Mouse (Mus musculus) mesoderm, embryonic 11.5 days (tissue): ENCODE measurements at regions not wholly inside any gene's neighbourhood (a gene's known extent, or its start where the extent isn't known, plus 50 kb on each side); places are given as distances from the start of the nearest gene placed in this dataset.

ENCODE experiments used
- DNase-seq: peaks from one replicate; pipeline ENCODE4 v3.0.0-alpha.2; 2012; ENCODE audit warnings: low read depth, low spot score

DNA sequence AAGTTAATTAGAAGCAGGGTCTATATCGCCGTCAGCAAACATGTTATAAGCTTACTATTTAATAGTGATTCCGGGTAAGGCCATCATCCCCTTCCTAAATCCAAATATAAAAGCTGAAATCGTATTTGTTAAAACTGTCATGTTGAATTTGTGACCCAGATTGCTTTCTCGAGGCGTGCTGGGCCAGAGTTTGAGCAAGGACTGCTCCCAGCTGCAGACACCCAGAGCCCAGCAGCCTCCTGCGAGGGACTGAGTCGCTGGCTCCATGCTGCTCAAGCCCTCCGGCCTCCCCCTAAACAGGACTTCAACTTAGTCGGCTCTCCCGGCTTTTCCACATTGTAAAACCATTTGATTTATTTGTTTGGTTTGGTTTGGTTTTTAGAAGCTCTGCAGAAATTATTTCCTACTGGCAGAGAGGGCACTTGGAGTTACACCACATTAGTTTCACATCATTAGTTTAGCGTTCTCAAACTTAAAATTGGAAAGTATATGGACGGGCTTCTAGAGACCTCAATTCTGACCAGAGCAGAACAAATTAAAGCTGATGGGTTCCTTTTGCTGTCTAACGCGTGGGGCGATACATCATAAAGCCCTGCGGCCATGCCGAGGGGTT lies 126.4 kb upstream of the Pitx1 start:
- peak; percentile 54 for DNase-seq

DNA sequence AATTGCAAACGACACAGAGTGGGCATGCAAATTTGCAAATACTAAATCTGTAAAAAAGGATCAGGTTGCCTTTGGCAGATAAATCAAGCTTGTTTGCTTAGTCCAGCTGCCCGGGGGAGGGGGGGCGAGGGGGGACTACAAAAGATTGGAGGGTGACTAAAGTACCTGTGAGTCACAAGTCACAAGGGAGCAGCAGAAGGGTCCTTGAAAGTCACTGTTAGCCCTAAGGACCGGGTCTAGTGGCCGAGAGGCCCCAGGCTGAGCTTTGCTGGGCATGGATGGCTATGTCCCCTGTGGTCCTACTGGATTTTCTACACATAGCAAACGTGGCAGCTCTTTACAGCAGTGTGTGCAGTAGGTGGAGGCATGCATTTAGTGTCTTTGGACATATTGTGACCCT lies 118.4 kb upstream of the Pitx1 start:
- DNase-seq, result no peak

DNA sequence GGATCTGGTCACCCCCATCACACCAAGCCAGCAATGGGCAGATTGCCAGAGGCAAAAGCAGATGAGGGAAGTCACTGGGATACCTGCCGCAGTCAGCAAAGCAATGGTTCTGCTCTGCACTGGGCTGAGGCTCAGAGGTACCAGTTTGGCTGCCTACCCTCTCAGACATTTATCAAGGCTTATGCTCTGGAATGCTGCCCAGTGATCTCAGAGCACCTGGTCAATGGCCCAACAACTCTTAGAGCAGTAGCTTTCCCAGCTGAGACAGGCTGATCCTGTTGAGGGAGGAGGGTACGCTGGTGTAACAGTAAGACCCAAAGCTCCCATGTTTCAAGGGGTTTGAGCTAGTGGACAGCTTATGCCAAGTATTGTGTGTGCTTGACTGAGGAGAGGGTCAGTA lies 117.4 kb upstream of the Pitx1 start:
- no peak for DNase-seq

DNA sequence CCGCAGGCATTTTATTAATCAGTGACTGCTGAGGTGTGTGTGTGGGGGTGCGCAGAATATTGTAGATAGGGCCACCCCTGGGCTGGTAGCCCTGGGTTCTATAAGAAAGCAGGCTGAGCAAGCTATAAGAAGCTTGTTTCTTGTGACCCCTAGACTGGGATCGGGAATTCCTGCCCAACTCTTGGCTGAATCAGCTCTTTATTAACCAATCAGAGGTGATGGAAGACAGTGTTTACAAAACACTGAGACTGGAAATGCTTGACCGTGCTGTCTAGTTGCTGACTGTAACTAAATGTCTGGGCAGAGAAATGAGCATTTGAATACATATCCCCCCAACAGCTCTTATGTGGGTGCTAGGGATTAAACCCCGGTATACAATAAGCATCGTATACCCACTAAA lies 114.8 kb upstream of the Pitx1 start:
- no peak for DNase-seq

DNA sequence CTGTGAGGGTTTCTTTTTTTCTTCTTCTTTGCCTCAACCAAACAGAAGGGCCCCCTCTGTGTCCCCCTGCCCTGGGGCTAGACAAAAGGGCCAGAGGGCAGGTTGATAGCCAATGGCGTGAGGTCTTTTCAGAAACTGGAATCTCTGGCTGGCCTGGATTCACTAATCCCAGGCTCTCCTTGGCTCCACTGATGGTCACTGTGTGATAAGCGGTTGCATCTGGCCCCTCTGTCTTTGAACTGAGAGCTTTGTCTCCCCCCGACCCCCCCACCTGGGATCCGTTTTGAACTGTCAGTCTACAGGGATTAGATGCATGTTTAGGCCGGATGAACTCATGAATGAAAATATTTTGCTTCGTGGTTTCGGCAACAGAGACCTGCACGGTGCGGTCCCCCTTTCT lies 112.6 kb upstream of the Pitx1 start:
- no peak for DNase-seq

DNA sequence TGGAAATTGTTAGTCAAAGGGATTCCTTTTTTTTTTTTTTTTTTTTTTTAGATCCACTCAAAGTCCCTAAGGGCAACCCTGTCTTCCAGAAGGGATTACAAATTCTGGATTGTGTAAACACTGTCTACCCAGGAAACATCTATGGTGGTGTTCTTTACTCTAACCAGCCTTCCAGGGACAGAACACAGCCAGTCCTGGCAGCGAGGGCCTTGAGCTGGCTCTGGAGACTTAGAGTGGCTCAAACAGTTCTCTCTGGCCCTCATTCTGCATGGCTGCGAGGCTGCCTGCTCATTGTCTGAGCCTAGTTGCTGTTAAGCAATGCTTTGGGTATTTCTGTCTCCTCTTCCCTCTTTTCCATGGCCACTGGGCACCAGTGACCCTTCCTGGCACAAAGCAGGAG lies 112.2 kb upstream of the Pitx1 start:
- no peak for DNase-seq

DNA sequence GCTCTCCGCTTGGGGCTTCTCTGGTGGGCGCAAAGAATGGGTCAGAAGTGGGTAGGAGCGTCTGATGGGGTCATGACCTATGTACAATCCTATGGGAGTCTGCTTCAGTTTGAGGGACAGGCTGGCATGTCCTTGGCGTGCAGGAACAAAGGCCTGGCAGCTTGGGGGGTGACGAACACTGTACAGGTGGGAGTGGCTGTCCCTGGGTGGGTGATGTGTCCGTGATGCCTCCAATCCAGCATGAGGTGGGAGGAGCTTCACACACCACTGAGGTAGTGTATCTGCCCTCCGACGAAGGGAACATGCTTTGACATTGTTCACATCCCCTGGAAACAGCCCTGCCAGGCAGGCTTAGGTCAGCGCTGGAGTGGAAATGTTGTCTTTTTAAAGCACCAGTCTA lies 101.4 kb upstream of the Pitx1 start:
- DNase-seq, result no peak

DNA sequence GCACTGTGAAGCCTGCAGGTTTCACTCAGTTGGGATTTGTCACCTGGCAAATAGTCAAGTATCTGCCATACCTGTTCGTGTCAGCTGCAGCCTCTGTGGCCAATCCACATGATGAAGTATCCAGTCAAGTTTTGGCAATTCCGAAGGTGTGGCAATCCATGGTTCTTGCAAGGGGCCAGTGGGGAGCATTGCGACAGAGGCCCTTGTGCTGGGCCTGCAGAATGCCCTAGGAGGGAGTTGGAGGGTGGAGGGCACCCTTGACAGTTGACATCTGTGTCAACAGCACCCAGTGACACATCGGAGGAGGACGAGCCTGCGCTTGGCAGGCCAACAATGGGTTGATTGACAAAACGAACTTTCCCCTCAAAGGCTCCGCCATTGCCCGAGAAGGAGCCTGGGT lies 101.0 kb upstream of the Pitx1 start:
- DNase-seq, result no peak

DNA sequence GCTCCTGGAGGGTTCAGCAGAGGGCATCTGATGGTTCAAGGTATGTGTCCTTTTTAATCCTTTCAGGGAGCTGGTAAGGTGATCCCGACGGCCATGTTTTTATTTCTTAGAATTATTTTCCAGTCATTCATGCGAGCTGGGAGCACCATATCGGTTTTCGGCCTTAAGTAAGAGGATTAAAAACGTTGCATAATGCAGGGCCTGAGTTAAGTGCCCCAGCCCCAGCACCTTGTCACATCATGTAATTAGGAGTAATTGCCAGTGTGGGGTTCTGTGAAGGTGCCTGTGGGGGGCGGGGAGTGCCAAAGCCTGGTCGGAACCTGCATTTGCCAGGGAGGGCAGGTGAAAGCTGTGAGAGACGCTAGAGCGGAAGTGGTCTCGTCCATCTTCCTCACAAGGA lies 94.6 kb upstream of the Pitx1 start:
- DNase-seq, result no peak

DNA sequence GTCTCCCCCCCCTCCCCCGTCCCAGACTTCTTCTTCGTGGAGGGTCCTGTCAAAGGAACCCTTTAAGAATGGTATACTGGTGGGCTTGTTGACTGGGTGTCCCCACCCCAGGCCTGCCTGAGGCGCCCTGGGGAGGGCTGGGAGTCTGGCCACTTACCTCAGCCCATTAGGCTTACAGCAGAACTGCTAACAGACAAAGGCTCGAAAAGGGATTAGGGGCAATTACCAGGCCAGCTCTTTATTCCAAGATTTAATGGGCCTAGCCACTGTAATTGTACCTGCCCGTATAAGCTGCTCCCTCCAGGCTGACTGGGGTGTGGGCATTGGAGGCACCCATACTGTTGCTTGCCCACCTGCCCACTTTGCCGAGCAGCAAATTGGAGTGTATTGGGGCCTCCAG lies 93.8 kb upstream of the Pitx1 start:
- no peak for DNase-seq

DNA sequence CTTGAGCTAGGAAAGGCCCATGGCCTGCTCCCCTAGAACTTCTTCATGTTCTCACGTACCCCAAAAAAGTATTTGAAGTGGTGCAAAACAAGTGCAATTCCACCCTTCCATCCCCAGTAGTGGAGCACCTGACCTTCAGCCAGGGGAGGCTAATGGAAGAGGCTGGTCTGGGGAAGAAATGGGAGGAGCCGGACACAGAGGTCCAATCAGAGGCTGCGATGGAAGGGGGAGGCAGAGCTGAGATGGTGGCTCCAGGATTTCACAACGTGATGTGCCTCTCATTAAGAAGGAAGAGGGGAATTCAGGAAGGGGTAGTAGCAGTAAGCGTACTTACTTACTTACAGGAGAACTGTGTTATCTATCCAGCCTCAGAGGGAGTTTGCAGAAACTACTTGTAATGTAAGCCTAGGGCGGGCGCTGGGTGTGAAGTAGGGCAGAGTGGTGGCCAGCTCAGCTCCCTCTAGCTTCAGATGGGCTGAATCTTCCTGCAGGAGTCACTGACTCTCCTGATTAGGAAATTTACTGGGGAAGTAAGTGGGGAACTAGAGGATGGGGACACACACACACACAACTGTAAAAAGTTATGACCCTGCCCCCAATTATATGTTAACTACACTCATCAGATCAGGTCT lies 87.6 kb upstream of the Pitx1 start:
- peak; percentile 56 for DNase-seq

DNA sequence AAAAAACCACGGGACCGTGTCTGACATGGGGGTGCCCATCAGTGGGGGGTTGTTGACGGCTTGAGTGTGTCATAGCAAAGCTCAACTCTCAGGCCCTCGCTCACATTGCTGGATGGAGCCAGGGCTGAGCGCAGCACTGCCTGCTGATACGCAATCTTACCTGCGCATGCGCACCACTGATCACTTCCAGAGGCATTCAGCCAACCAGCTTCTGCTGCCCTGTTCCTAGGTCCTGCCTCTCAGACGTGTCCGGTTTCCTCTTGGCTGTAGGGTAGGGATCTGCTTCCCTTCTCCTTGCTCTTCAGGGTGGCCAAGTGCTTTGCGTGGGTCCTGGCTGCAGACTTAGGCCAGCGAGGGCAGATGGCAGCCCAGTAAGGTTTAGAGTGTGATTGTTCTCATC lies 81.3 kb upstream of the Pitx1 start:
- DNase-seq, result no peak

DNA sequence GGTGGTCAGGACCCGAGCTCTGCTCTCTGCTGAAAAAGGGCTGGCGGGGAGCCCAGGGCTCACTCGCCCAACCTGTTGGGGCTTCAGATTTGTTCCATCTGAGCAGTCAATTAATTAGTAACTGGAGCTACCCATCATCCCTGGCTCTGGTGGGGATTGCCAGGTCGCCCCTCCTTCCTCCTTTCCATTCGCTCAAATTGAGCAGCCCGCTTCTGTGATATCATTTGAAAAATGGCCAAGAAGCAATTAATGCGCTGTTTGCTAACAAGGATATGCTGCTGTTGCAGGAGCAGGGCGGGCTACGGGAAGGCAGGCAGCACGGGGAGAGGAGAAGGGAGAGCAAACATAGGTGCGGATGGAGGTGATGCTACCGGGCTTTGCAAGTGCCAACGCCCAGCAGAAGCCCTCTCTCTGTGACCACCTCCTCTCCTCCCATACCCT lies 76.3 kb upstream of the Pitx1 start:
- DNase-seq, result no peak

DNA sequence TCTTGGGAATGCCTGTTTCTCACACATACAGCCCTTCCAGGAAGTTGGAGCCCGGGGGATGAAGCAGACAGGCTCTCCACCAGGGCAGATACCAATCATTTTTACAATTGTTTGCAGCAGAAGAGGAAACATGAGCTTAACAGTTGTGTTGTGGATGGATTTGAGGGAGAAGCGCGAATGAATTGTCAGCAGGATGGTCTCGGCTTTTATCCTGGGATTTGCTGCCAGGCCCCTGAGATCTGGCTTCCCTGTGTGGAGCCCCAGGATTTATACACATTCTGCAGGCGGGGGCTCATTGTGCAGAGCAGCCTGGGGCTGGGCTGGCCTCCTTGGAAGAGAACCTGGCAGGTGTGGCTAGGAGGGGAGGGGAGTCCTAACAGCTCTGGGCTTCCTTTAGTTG lies 73.9 kb upstream of the Pitx1 start:
- DNase-seq, result no peak

DNA sequence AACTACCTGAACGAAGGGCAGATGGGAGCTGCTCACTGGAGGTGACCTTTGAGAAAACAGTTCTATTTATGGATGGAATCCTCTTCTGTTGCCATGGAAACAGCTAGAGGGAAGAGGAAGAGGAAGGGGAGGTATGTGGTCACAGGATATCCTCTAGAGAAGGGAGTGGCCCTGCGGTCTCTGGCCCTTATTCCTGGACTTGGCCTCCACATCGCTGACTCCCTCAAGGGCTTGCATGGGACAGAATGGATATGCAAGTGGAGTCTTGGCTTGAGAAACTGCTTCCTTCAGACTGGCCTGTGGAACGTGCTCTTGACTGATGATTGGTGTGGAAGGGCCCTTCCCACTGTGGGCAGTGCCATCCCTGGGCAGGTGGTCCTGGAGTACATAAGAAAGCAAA lies 68.9 kb upstream of the Pitx1 start:
- DNase-seq, result no peak

DNA sequence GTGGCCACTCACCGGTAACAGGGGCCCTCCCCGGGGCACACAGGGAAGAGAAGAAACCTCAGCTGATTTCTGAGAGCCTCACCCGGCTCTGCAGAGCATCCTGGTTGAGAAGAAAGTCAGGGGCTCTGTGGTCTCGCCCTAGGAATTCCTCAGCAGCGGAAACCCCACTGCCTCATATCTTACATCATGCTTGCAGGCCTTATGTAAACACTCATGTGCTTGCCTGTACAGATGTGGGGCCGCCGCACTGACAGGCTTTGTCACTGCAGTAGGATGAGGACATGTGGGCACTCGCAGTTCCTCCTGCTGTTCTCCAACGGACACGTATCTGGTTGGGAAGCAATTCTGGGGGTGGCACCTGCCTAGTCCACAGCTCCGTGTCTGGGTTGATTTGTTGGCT lies 66.3 kb upstream of the Pitx1 start:
- DNase-seq, result no peak

DNA sequence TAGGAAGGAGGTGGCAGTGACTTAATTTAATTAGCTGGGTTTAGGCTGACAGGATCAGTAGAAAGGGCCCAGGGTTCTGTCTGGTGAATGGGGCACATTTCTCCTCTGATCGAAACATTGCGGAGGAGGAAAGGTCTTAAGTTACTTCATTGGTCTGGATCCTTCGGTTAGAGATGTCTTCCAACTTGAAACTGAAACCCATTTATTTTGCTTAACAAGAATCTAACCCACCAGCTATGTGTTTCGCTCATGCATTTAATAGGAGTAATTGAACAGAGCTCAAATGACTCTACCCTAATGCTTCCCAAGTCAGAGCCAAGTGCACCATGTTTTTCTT lies 64.2 kb upstream of the Pitx1 start:
- DNase-seq, result no peak

DNA sequence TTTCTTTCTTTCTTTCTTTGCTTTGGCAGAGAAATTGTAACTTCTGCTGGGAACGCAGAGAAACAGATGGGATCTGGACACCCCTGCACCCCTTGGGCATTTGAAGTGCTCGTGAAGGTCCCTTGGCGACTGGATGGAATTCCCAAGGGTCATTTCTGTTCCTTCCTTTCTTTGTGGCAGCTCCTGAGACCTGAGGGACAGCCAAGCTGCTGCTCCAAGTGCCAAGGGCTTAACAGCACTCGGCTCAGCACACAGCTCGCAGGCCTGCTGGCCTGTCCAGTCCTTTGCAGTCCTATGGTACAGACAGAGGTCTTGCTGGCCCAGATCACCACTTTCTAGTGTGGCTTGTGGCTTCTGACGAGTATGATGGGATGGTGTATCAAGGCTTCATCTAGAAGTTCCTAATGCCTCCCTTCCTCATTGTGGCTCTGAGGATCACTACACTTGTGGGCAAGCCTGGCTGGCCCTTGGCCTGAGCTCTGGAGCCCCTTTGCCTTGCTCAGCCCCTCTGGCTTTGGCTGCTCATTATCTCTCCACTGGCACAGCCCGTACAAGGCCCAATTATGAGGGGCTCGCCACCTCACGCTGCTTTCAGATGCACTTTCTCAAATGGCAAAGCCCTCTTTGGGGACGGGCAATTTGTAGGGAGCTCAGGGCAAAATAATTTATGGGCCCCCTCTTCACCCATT lies 63.7 kb upstream of the Pitx1 start:
- DNase-seq, result no peak

DNA sequence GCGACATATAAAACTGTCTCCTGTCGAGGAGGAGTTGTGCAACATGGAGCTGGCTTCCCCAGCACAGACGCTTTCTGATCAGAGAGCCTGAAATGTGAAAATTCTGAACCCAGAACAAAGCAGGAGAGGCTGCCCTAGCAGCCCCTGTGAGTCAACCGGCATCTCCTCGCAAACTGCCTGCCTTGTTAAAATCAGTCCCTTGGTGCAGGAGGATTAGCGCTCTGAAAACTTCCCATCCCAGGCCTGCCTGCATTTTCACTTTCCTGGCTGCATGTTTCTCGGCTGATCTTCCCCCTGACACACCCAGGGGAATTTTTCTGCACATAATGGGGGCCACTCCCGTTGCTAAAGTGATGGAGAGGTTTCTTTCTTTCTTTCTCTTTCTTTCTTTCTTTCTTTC lies 63.0 kb upstream of the Pitx1 start:
- no peak for DNase-seq

DNA sequence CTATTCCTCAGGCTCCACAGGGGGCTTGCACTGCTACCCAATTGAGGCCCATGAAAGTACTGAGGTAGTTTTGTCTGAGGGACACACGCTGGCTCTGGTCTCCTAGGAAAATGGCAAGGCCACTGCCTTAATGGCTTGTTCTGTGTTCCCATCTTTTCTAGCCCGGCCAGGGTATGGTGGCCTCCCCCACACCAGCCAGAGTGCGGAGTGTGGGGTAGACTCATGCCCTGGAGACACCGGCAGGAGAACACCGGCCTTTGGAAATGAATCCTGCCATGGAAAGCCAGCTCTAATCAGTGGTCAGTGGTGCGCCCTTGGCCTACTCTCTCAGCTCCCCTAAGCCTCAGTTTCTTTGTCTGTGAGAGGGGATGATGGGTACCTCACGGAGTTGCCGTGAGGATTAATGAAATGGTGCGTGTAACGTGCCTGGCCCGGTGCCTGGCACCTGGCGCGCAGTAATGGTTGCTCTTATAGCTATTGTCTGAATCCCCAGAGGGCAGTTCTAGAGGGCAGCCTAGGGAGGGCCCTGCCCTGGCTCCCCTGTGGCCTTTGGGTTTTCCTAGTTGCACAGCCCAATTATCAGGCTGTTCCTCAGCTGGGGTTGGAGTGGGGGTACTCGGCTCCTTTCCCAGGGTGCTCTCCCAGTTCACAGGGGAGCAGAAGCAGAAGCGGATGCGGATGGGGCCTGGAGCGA lies 62.4 kb upstream of the Pitx1 start:
- DNase-seq, result no peak

DNA sequence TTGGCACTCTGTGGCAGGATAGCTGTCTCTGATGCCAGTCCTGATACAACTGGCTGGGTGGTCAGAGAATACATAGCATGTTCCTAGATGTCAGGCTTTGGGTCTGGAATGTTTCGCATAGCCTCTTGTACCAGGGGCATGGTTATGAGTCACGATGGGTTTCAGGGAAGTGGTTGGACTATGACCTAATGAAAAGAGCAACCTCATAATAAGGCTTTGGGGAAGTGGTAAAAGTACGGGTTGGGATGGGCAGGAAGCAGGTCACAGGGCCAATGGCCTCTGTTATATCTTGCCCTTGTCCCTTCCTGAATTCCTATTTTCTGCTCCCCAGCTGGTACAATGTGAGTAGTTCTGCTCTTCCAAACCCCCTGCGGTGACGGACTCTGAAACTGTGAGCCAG lies 59.5 kb upstream of the Pitx1 start:
- no peak for DNase-seq

DNA sequence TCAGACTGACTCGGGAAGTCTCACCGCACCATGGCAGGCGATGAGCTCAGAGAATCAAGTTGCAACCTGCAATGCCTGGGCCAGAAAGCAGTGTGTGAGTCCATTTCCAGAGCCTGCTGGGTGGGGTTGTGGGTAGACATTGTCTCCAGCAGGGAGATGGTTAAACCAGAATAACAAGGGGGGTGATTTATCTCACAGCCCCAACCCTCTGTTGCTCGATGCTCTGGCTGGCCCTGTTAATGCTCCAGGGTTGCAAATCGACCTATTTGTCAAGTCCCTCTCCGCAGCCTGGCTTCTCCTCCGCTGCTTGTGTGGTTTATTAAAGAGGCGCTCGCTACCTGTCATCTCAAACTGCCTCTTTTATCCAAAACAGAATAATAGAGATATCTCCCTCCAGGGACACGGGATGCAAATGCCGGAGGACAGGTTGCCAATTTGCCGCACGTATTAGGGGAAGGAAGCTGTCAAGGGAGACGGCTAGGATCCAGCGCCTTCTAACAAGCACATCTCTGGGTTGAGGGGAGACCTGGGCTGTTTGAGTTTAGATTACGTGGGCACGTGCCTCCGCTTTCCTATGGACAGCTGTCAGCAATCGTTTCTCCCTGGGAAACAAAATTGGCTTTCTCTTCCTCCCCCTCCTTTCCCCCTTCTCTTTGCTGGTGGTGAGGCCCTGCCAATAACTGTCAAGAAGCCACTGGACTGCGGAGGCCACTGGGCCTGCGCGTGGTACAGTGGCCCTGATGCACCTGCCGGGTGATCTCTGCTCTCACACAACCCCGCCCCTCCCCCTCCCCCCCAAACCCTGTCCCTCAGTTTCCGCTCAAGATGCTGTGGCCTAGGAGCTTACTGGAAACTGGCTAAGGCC lies 57.4 kb upstream of the Pitx1 start:
- DNase-seq, result no peak
